Mouse (Mus musculus): ENCODE data around the gene Gm813.

Gm813 gene

GRCm38 (mm10) chr16:58604680-58605079 lies 12.1 kb downstream of the Gm813 start:
- no peak for DNase-seq (ENCODE audit: low spot score in 2 of 2)

DNA sequence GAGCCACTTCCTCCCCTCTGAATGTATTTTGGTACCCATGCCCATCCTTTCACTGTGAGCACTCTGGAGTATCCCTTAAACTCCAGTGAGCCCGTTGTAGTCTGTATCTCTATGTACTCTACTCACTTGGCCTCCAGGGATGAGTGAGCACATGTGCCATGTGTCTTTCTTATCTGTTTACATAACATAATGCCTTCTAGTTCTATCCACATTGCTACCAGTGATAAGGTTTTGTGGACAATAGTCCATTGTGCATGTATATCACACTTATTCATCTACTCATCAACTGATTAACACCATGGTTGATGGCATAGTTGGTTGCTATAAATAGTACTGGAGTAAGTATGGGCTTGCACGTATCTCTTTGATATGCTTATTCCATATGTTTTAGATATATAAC lies 12.9 kb downstream of the Gm813 start:
- no peak for DNase-seq (ENCODE audit: low spot score in 2 of 2)

GRCm38 (mm10) chr16:58600846-58601245 lies 15.9 kb downstream of the Gm813 start:
- no peak for DNase-seq (ENCODE audit: low spot score in 2 of 2)

DNA sequence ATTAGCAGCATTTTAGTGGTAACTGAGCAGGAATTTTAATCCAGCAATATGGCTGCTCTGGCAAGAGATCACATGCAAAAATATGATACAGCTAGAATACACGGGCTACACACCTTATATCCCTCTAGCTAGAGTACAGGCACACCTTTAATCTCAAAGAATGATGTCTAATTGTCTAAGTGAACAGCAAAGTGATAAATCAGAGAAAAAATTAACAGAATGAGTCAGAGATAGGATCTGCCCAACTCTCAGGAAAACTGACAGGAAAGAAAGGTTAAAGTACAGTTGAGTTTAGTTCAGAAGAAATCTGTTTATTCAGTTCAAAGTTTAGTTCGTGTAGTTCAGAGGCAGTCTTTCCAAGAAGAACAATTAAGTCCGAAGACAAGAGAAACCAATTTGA lies 25.5 kb downstream of the Gm813 start:
- no peak for DNase-seq (ENCODE audit: low spot score in 2 of 2)

DNA sequence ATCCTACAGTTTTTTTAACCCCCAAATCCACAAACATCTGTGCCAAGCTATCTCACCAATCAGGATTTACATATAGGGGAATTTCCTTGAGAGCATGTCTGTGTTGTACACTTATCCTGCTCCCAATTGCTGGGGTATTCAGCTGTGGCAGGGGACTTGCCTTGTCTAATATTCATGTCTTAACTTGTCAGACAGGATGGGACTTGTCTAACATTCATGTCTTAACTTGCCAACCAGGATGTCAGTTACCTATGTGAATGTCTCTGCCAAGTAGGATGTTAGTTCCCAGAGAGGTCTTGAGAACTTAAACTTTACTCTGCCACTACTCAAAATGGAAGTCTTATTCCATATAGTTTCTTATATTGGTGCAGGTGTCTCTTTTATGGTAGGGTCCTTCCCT lies 27.3 kb downstream of the Gm813 start:
- DNase-seq (ENCODE audit: low spot score in 2 of 2) = no peak

- no peak for DNase-seq (ENCODE audit: low spot score in 2 of 2)
Measured at GRCm38 (mm10) chr16:58573949-58574722, 42.6 kb downstream of the Gm813 start.

DNA sequence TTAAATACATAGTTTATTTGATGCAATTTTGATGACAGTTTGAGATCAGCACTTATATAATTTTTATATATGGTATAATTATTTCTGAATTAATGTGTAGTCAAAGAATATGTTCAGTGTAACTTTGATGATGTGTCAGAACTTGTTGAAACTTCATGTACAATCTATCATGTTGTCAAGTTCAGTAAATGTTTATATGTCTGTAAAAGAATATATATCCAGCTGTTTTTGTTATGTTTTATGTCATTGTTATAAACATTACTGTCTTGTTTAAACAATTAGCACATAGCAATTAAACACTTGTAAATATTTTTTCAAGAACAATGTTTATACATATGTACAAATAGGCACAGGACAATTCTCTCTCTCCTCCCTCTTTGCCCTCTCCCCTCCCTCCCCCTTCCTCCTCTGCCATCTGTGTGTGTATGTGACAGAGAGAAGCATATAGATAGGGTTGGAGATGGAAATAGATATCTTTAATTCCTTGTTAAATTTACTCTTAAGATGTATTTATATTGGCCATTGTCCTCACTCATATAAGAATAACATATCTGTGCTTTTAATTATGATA lies 46.0 kb downstream of the Gm813 start:
- DNase-seq (ENCODE audit: low spot score in 2 of 2) = no peak

Measured in right cerebral cortex, postnatal 36 days (tissue).